Mouse (Mus musculus) ES-E14 (cell line): ENCODE measurements at regions not wholly inside any gene's neighbourhood (a gene's known extent, or its start where the extent isn't known, plus 50 kb on each side); places are given as distances from the start of the nearest gene placed in this dataset.
A peak's percentile ranks its signal among the peaks of the same experiment; 100 is the strongest.
"Not testable (repeated sequence)": the region's sequence is repeated elsewhere in the genome, so short reads cannot be mapped to it uniquely, and the experiment has no call there.

Experiments
- DNase-seq: peaks from one replicate; pipeline ENCODE4 v3.0.0-alpha.2; 2013; ENCODE audit warnings: low read depth, low spot score
- H3K27ac ChIP-seq: 2 replicates; pipeline ENCODE4 v1.5.1; 2012; ENCODE audit warnings: low read depth, mild to moderate bottlenecking, low read length, moderate library complexity, mixed read lengths; ENCODE audit not compliant: poor library complexity, insufficient read depth, severe bottlenecking
- H3K36me3 ChIP-seq: 2 replicates; pipeline ENCODE4 v1.6.1; 2012; ENCODE audit warnings: mild to moderate bottlenecking, low read length, moderate library complexity, mixed read lengths; ENCODE audit not compliant: control insufficient read depth, poor library complexity, insufficient read depth, severe bottlenecking
- H3K4me1 ChIP-seq, 2 experiments: fragments of 150-350 bp in 1 of 2; sonication (generic) in 1 of 2; 2 replicates each; pipeline ENCODE4 v1.6.1; 2012; ENCODE audit warnings: low read length in 2 of 2, mild to moderate bottlenecking in 1 of 2, mixed read lengths in 1 of 2; ENCODE audit not compliant: control insufficient read depth in 2 of 2, insufficient read depth in 2 of 2, poor library complexity in 1 of 2
- H3K4me3 ChIP-seq, 2 experiments: fragments of 150-350 bp in 1 of 2; sonication (generic) in 1 of 2; 2 replicates each; pipeline ENCODE4 v1.5.1; 2012; ENCODE audit warnings: low read length in 2 of 2, low read depth in 1 of 2, mild to moderate bottlenecking in 1 of 2, mixed read lengths in 1 of 2; ENCODE audit not compliant: insufficient read depth in 1 of 2, poor library complexity in 1 of 2, severe bottlenecking in 1 of 2
- H3K9ac ChIP-seq: 2 replicates; pipeline ENCODE4 v1.6.1; 2012; ENCODE audit warnings: low read depth, mild to moderate bottlenecking, low read length, mixed read lengths; ENCODE audit not compliant: poor library complexity, insufficient read depth, severe bottlenecking
- H3K9me3 ChIP-seq: fragments of 150-350 bp; sonication (generic); 2 replicates; pipeline ENCODE4 v1.6.1; 2012; ENCODE audit warnings: low read depth, mild to moderate bottlenecking, low read length; ENCODE audit not compliant: control insufficient read depth, insufficient read depth
- CHD2 ChIP-seq: IDR thresholded peaks from 2 replicates; pipeline ENCODE4 v1.6.1; 2014; ENCODE audit warnings: mild to moderate bottlenecking, low read depth, low read length, inconsistent platforms
- HCFC1 ChIP-seq: IDR thresholded peaks from 2 replicates; pipeline ENCODE4 v1.6.1; 2012; ENCODE audit warnings: low read length, inconsistent platforms, borderline replicate concordance; ENCODE audit not compliant: insufficient read depth
- MAFK ChIP-seq: IDR thresholded peaks from 2 replicates; pipeline ENCODE4 v1.6.1; 2014; ENCODE audit warnings: mild to moderate bottlenecking, low read depth, low read length, inconsistent platforms; ENCODE audit not compliant: insufficient read depth
- ZC3H11A ChIP-seq: IDR thresholded peaks from 2 replicates; pipeline ENCODE4 v1.6.1; 2012; ENCODE audit warnings: low read depth, mild to moderate bottlenecking, inconsistent platforms, low read length, borderline replicate concordance
- ZNF384 ChIP-seq: IDR thresholded peaks from 2 replicates; pipeline ENCODE4 v1.6.1; 2012; ENCODE audit warnings: low read depth, low read length, inconsistent platforms
- in situ Hi-C, 2 experiments: fragments of 600-800 bp; cut with MboI; formaldehyde crosslinking; loops; one replicate each; pipeline ENCODE4 v1.15.1; 2025; ENCODE audit warnings: low sequenced_read_pairs in 2 of 2, inconsistent platforms in 1 of 2; ENCODE audit not compliant: unreplicated experiment in 2 of 2

- DNase-seq = no peak
These were observed 62.4 kb upstream of the Pax1 start for GRCm38 (mm10) chr2:147299359-147299758.

DNA sequence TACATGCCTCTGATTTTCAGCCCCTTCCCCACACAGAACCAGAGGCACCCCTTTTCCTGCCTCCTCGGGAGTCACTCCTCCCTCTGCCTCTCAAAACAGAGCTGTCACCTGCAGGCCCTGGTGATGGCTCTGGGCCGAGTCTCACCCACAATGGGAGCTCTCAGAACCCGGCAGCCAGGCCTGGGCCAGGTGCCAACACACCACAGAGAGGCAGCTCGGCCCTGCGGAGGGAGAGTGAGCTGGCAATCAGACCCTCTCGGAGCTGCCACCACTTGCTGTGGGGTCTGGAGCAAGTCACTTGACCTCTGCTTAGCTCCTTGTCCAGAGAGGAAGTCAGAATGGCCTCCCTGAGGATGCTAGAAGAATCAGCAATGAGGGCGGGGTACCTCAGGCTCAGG lies 63.2 kb upstream of the Pax1 start:
- in situ Hi-C loops = no loop called here
- Histone ChIP-seq H3K36me3 (no peaks in the 10 kb centered on the region), H3K9me3 (no peaks in the 10 kb centered on the region), H3K4me1 (peaks cover 3 to 10% of the 10 kb centered on the region in 2 experiments; a peak in 3 of 4 replicates), H3K9ac (no peak overlapping the region), H3K4me3 (no peak overlapping the region), H3K27ac (no peak overlapping the region)
- no peak for DNase-seq
- TF ChIP-seq ZC3H11A (no peak), MAFK (no peak), HCFC1 (no peak), CHD2 (no peak), ZNF384 (no peak)

More at GRCm38 (mm10) chr2:147299359-147299758, 62.4 kb upstream of the Pax1 start:
- in situ Hi-C loops = no loop called here
- Histone ChIP-seq H3K36me3 (no peaks in the 10 kb centered on the region), H3K4me1 (peaks cover 0 to 6% of the 10 kb centered on the region in 2 experiments; a peak in 1 of 4 replicates), H3K27ac (no peak overlapping the region), H3K9me3 (no peaks in the 10 kb centered on the region), H3K4me3 (no peak overlapping the region), H3K9ac (no peak overlapping the region)
- TF ChIP-seq ZC3H11A (no peak), MAFK (no peak), HCFC1 (no peak), ZNF384 (no peak), CHD2 (no peak)

GRCm38 (mm10) chr2:147297876-147298498 lies 63.7 kb upstream of the Pax1 start:
- H3K4me3 ChIP-seq = no peak overlapping the region
- H3K9me3 ChIP-seq = no peaks in the 10 kb centered on the region
- in situ Hi-C loops = no loop called here
- H3K36me3 ChIP-seq = no peaks in the 10 kb centered on the region
- no peak overlapping the region for H3K9ac ChIP-seq
- TF ChIP-seq ZC3H11A (no peak), HCFC1 (no peak), CHD2 (no peak), MAFK (no peak), ZNF384 (no peak)
- no peak overlapping the region for H3K27ac ChIP-seq
- peaks cover 4 to 11% of the 10 kb centered on the region in 2 experiments; a peak in 3 of 4 replicates for H3K4me1 ChIP-seq
- no peak for DNase-seq

- in situ Hi-C loops, H3K27ac ChIP-seq, DNase-seq, H3K36me3 ChIP-seq, H3K9ac ChIP-seq, H3K9me3 ChIP-seq, H3K4me3 ChIP-seq: not testable (repeated sequence)
- peaks cover 9 to 16% of the 10 kb centered on the region in 2 experiments; a peak in 3 of 4 replicates for H3K4me1 ChIP-seq
These were observed 66.8 kb upstream of the Pax1 start for GRCm38 (mm10) chr2:147294926-147295325.

DNA sequence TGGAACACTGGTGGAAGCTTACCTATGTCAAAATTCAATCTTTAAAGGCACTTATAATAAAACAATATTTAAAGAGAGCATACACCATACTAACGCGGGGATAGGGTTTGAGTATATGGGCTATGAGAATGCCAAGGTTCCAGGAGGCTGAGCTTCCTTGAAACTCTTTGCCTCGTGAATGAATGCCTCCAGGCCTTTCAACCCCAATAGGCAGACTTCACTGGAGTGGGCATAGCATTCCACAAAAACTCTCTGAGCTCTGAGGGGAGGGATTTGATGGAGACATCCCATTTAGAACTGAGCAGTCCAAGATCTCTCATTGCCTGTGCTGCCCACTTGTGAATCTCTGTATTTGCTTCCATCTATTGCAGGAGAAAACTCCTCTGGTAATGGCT lies 68.4 kb upstream of the Pax1 start:
- H3K27ac ChIP-seq = no peak overlapping the region
- H3K9ac ChIP-seq = no peak overlapping the region
- H3K36me3 ChIP-seq = no peaks in the 10 kb centered on the region
- peaks cover 9 to 14% of the 10 kb centered on the region in 2 experiments; a peak in 3 of 4 replicates for H3K4me1 ChIP-seq
- H3K9me3 ChIP-seq = no peaks in the 10 kb centered on the region
- peak; percentile 64 for DNase-seq
- TF ChIP-seq HCFC1 = no peak
- no peak for TF ChIP-seq ZC3H11A
- TF ChIP-seq CHD2 = peak; percentile 2; the same call in 1 of the 2 replicates
- no peak for TF ChIP-seq MAFK
- H3K4me3 ChIP-seq = no peak overlapping the region
- in situ Hi-C loops = no loop called here
